Mouse (Mus musculus) thymus, postnatal 14 days (tissue): ENCODE data around the gene L1cam.

Experiments
- DNase-seq: peaks from one replicate; pipeline ENCODE4 v3.0.0; 2021

The L1cam gene

GRCm38 (mm10) chrX:73875881-73876280 is 20.0 kb downstream of the L1cam start:
- DNase-seq, result no peak

- no peak for DNase-seq
Observed at GRCm38 (mm10) chrX:73871956-73872355, 23.9 kb downstream of the L1cam start.

- DNase-seq, result no peak
Observed at GRCm38 (mm10) chrX:73871474-73871873, 24.4 kb downstream of the L1cam start.

- DNase-seq, result peak; percentile 42
Observed at GRCm38 (mm10) chrX:73869334-73869733, 26.6 kb downstream of the L1cam start.

GRCm38 (mm10) chrX:73867852-73868251 is 28.1 kb downstream of the L1cam start:
- no peak for DNase-seq

GRCm38 (mm10) chrX:73867256-73867655 is 28.6 kb downstream of the L1cam start:
- no peak for DNase-seq

GRCm38 (mm10) chrX:73864692-73865091 is 31.2 kb downstream of the L1cam start:
- no peak for DNase-seq

GRCm38 (mm10) chrX:73855087-73855408 is 40.9 kb downstream of the L1cam start:
- DNase-seq, result no peak

- DNase-seq, result no peak
Observed at GRCm38 (mm10) chrX:73854326-73855086, 41.4 kb downstream of the L1cam start.

GRCm38 (mm10) chrX:73836691-73837090 is 59.2 kb downstream of the L1cam start:
- DNase-seq, result no peak

- DNase-seq, result no peak
Observed at GRCm38 (mm10) chrX:73835731-73836130, 60.2 kb downstream of the L1cam start.

- peak; percentile 78 for DNase-seq
Observed at GRCm38 (mm10) chrX:73824185-73825151, 71.4 kb downstream of the L1cam start, which contains the start of gene Pdzd4. Pdzd4 (minus strand) TSS chrX:73824969.

- no peak for DNase-seq
Observed at GRCm38 (mm10) chrX:73823747-73824146, 72.2 kb downstream of the L1cam start.

- peak; percentile 18 for DNase-seq
Observed at GRCm38 (mm10) chrX:73816596-73817314, 79.2 kb downstream of the L1cam start.

GRCm38 (mm10) chrX:73815072-73815471 is 80.8 kb downstream of the L1cam start:
- peak; percentile 31 for DNase-seq

- DNase-seq, result no peak
Observed at GRCm38 (mm10) chrX:73805814-73806213, 90.1 kb downstream of the L1cam start.
